Mouse (Mus musculus): ENCODE results near the gene Slc17a9.
"Not testable (repeated sequence)": the region's sequence is repeated elsewhere in the genome, so short reads cannot be mapped to it uniquely, and the experiment has no call there.

The Slc17a9 gene

DNA sequence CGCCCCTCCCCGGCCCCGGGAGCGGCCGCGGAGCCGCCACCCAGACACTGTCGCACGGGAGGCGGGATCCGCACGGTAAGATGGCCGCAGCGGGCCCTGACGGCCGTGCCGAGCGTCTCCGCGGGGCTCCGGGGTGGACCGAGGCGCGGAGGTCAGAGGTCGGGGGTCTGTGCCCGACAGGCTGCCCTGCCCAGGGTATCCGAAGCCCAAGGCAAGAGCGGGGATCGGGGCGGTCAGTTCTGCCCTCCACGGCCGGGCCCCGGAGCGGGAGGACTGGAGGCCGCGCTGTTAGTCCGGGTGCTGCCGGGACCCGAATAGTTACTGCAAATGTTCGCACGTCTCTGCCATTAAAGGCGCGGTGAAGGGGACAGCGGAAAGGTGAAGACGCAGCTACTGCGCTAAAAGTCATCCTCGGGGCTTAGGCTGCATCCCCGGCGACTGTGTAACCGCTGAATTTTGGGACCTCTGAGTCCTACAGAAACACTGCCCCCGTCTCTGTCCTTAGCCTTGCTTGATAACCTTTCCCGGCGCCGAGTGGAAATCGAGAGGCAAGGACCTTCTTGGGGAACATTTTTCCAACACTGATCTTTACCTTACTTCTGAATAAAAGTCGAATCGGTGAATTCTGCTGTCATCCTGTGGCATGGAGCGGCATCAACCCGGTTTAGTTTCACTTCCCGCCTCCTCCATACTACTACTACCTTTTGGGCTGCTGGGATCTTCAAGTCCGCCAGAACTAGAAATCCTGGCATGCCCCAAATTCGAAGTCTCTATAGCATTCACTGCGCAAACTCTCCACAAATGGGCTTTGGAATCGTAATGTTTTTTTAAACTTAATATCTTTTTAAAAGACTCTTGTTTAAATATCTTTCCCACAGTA is 14.5 kb upstream of the Slc17a9 start:
- no peak for DNase-seq

DNA sequence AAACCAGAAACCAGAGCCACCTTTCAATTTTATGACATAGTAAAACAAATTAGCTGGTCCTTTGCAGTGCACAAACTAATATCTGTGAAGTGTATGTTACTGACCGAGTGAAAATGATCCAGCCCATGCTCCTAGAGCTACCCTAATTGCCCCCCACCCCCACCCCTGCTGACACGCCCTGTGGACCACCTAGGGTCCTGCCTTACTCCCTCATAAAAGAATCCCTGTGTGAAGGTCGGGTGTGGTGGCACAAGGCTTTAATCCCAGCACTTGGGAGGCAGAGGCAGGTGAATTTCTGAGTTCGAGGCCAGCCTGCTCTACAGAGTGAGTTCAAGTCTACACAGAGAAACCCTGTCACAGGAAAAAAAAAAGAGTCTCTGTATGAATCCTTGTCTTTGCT is 13.5 kb upstream of the Slc17a9 start:
- no peak for DNase-seq

- DNase-seq: no peak
Measured at GRCm38 (mm10) chr2:180712037-180712689, 12.9 kb upstream of the Slc17a9 start.

GRCm38 (mm10) chr2:180722748-180723147 is 2.3 kb upstream of the Slc17a9 start:
- not testable (repeated sequence) for DNase-seq

DNA sequence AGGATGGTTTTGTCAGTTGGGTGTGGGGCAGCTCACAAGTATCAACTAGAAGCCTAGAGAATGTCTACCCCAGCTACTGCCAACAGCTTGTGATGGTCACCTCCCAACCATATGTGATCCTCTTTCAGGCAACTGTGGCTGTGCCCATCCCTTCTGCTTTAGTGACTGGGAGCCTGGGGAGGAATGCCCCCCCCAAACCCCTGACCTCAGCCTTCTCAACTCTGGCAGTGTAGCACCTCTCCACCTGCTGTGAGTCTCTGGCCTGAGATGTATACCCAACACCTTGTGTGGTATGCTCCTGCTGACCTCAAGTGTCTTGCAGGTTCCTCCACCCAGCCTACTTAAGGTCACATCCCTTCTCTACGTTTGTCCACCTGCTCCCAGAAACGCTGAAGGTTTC is 1.2 kb upstream of the Slc17a9 start:
- DNase-seq: no peak

- DNase-seq: no peak
Measured at GRCm38 (mm10) chr2:180725414-180725778, 333 bp downstream of the Slc17a9 start.

- no peak for DNase-seq
Measured at GRCm38 (mm10) chr2:180725856-180726629, 980 bp downstream of the Slc17a9 start.

- DNase-seq: no peak
Measured at GRCm38 (mm10) chr2:180726658-180727442, 1.8 kb downstream of the Slc17a9 start.

- DNase-seq: no peak
Measured at GRCm38 (mm10) chr2:180727613-180728021, 2.6 kb downstream of the Slc17a9 start.

DNA sequence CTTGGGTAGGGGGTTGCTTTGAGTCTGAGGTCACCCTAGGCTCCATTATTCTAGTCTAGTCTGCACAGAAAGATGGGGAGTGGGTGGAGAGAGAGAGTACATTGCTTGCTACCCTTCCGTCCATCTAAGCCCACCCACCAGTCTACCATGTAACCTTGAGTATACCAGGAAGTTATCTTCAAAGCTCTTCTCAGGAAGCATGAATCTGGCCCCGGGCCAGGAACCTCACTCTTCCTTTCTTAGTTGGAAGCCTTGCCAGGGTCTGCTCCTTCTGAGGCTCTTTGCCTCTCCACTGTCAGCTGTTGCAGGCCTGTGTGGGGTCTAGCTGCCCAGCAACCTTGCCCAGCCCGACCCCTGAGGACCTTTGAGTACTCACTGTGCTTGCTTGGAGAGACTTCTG is 6.0 kb downstream of the Slc17a9 start:
- no peak for DNase-seq

GRCm38 (mm10) chr2:180731984-180732383 is 6.9 kb downstream of the Slc17a9 start:
- DNase-seq: no peak

- DNase-seq: no peak
Measured at GRCm38 (mm10) chr2:180735232-180735631, 10.2 kb downstream of the Slc17a9 start.

DNA sequence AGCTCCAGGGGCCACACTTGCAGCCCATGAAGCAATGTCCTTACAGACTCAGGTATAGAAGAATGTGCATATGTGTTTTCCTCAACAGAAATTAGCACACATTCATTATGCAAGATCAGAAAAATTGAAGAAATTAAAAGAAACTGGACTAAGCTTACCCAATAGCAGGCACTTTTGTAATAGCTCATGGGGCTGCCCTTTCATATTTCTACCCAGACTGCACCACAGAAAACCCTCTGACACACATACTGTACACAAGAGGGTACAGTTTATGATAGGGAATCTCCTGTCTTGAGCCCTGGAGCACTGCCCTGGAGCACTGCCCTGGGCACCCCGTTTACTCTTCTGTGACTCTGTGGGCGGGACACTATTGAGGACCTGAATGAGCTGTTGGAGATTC is 12.9 kb downstream of the Slc17a9 start:
- no peak for DNase-seq

DNA sequence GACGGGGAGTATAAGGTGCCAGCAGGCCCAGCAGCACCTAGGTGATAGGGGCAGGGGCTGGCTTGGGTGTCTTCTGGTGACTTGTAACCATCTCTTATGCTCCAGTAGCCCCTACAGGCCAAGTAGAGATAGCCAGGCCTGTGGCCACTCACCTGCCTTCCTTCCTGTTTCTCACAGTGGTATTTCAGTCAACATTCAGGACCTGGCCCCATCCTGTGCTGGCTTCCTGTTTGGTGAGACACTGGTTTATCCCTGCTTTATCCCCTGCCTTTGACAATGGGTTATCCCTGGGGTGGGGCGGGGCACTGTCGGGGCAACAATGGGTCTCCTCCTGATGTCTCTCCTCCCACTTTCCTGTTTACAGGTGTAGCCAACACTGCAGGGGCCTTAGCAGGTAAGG is 15.3 kb downstream of the Slc17a9 start:
- DNase-seq: no peak

- no peak for DNase-seq
Measured at GRCm38 (mm10) chr2:180741421-180741820, 16.4 kb downstream of the Slc17a9 start.

- no peak for DNase-seq
Measured at GRCm38 (mm10) chr2:180742820-180743219, 17.8 kb downstream of the Slc17a9 start.

DNA sequence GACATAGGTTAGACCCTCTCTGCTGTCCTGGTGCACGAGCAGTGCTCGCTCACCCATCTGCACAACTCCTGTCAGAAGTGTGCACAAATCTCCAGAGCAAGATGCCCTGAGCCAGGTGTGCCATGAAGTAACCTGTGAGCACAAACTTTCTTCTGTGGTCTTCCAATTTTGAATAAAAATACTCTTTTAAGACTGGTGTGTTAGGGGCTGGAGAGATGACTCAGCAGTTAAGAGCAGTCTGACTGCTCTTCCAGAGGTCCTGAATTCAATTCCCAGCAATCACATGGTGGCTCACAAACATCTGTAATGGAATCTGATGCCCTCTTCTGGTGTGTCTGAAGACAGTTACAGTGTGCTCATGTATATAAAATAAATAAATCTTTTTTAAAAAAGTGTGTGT is 18.3 kb downstream of the Slc17a9 start:
- no peak for DNase-seq

DNA sequence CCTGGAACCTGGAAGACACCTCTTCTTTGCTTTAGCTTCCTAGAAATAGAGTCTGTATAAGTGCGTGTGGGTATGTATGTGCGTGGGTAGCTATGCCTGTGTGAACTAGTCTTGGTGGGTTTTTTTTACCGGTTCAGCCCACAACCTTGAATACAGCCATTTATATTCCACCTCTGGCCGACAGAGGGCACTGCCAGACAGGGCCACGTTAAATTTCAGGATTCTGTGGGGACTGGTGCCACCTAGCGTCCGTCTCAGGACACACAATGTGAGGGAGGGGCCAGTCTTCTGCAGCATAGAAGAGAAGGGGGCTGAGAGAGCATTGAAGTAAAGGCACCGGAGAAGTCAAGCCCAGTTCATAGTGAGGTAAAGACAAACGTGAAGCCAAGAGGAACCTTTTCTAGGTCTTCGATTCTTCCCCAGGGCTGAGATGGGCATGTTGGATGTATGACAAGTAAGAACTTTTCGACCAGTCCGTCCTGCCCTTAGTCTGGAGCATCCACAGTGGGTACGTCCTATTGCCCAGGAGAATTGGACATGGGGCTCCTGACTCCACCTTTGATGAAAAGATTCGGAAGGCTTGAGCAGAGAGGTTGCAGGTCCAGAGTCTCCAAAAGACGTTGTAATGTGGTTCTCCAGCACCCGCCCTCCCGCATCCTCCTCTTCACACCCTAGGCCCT is 20.3 kb downstream of the Slc17a9 start:
- DNase-seq: peak; percentile 82

GRCm38 (mm10) chr2:180746569-180747192 is 21.6 kb downstream of the Slc17a9 start:
- no peak for DNase-seq

DNA sequence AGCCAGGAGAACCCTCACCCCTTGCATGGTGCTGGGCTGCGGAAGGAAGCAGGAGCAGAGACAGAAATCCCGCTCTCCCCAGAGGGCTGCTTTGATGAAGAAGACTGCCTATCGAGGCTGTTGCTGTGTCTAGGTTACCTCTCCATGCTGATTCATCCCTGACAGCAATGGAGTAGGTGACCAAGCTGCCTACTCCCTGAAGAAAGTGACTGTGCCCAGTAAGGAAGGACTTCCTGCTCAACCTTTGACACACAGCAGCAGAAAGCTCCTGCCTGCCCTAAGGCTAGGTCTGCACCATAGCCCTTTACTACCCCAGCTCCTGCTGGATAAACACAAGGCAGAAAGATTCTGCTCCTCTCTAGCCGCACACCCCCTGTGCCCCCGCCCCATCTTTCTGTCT is 23.8 kb downstream of the Slc17a9 start:
- DNase-seq: no peak

GRCm38 (mm10) chr2:180754976-180755688 is 30.1 kb downstream of the Slc17a9 start:
- no peak for DNase-seq
